Mouse (Mus musculus): Measurements from ENCODE around the gene Zfhx3.

DNA sequence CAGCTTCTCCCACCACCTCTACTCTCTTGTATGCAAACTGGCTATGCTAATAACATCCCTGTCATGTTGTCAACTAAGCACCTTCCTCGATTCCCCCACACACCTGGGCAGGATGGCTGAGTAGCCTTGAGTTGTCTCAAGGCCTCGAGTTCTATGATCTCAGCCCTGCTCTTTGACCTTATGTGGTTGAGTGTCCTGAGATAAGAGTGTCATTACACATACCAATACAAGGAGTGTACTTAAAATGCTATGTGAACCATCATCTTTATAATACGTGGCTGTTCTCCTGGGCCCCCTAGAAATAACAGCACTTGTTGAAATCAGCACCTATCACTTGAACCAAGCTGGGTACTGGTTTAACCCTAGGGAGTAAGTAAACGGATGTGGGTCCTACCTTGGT is 492.1 kb downstream of the Zfhx3 start:
- TF ChIP-seq EP300 (IDR thresholded peaks at IDR 0.05; ENCODE audit: low read depth): no peak
- no peak for TF ChIP-seq CTCF (IDR thresholded peaks at IDR 0.05; ENCODE audit: low read depth)

All from liver, embryonic 14.5 days (tissue).